Mouse (Mus musculus) ES-Bruce4 (cell line): ENCODE results near the gene 2310057M21Rik. TPM values are rescaled to one million over a fixed set of nuclear protein-coding genes. Genes with fewer than 3 reads are reported as not detected.

Source experiments
- H3K27ac ChIP-seq: 2 replicates; pipeline ENCODE4 v1.5.1; 2012; ENCODE audit warnings: low read length, inconsistent platforms; ENCODE audit not compliant: insufficient read depth
- H3K27me3 ChIP-seq: 2 replicates; pipeline ENCODE4 v1.6.1; 2012; ENCODE audit warnings: mild to moderate bottlenecking, low read length, inconsistent platforms; ENCODE audit not compliant: control insufficient read depth, poor library complexity, insufficient read depth, severe bottlenecking
- H3K36me3 ChIP-seq: 2 replicates; pipeline ENCODE4 v1.6.1; 2012; ENCODE audit warnings: inconsistent platforms, mild to moderate bottlenecking, low read length, moderate library complexity; ENCODE audit not compliant: control insufficient read depth, poor library complexity, insufficient read depth, severe bottlenecking
- H3K4me1 ChIP-seq: one replicate; pipeline ENCODE4 v1.8.1; 2011; ENCODE audit warnings: low read length; ENCODE audit not compliant: control insufficient read depth, insufficient read depth
- H3K4me3 ChIP-seq: 2 replicates; pipeline ENCODE4 v1.5.1; 2011; ENCODE audit warnings: low read depth, mild to moderate bottlenecking, low read length
- H3K9ac ChIP-seq: 2 replicates; pipeline ENCODE4 v1.6.1; 2012; ENCODE audit warnings: low read depth, mild to moderate bottlenecking, inconsistent platforms; ENCODE audit not compliant: poor library complexity, severe bottlenecking
- H3K9me3 ChIP-seq: replicated peaks from 2 replicates; pipeline ENCODE4 v1.6.1; 2012; ENCODE audit warnings: mild to moderate bottlenecking, low read length, inconsistent platforms; ENCODE audit not compliant: control insufficient read depth, poor library complexity, insufficient read depth, severe bottlenecking
- CTCF ChIP-seq: IDR thresholded peaks from one replicate; pipeline ENCODE4 v1.8.1; 2011; ENCODE audit warnings: low read depth, low read length
- EP300 ChIP-seq: IDR thresholded peaks from 2 replicates; pipeline ENCODE4 v1.6.1; 2011; ENCODE audit warnings: low read depth, low read length; ENCODE audit not compliant: insufficient read depth
- POLR2A ChIP-seq: IDR thresholded peaks from one replicate; pipeline ENCODE4 v1.8.1; 2011; ENCODE audit warnings: low read length; ENCODE audit not compliant: insufficient read depth
- polyA plus RNA-seq: library from polyadenylated mRNA; stranded (reverse); fragments of >200 nt; gene quantifications from 2 replicates; pipeline ENCODE4 v1.2.4, GENCODE M21; 2011; ENCODE audit warnings: low read depth; ENCODE audit not compliant: missing spikeins, insufficient read depth, insufficient read length

Gene 2310057M21Rik
- polyA plus RNA-seq, 1 experiment, result 23.8 TPM

- Histone ChIP-seq H3K4me1 (no peaks in the 10 kb centered on the region), H3K9ac (no peak overlapping the region), H3K36me3 (no peaks in the 10 kb centered on the region), H3K4me3 (no peak overlapping the region), H3K9me3 (no peaks in the 10 kb centered on the region), H3K27ac (no peak overlapping the region), H3K27me3 (no peaks in the 10 kb centered on the region)
- TF ChIP-seq CTCF (no peak), EP300 (no peak), POLR2A (no peak)
These were observed 1.6 kb upstream of the 2310057M21Rik start for GRCm38 (mm10) chr7:131364131-131364530.

- peak overlapping the region; percentile 79 for H3K4me3 ChIP-seq
- no peaks in the 10 kb centered on the region for H3K27me3 ChIP-seq
These were observed 317 bp downstream of the 2310057M21Rik start for GRCm38 (mm10) chr7:131362269-131362614.

GRCm38 (mm10) chr7:131356105-131356504 is 6.5 kb downstream of the 2310057M21Rik start:
- TF ChIP-seq EP300, result no peak
- TF ChIP-seq CTCF, result no peak
- no peak for TF ChIP-seq POLR2A
- peaks cover 31% of the 10 kb centered on the region for H3K36me3 ChIP-seq
- H3K4me1 ChIP-seq, result no peaks in the 10 kb centered on the region
- no peak overlapping the region for H3K27ac ChIP-seq
- H3K27me3 ChIP-seq, result no peaks in the 10 kb centered on the region
- no peaks in the 10 kb centered on the region for H3K9me3 ChIP-seq
- no peak overlapping the region for H3K9ac ChIP-seq
- H3K4me3 ChIP-seq, result no peak overlapping the region

More at GRCm38 (mm10) chr7:131362269-131362614, 317 bp downstream of the 2310057M21Rik start:
- no peak for TF ChIP-seq CTCF
- no peak for TF ChIP-seq EP300
- TF ChIP-seq POLR2A, result no peak
- H3K36me3 ChIP-seq, result peaks cover 5% of the 10 kb centered on the region
- H3K4me1 ChIP-seq, result no peaks in the 10 kb centered on the region
- no peaks in the 10 kb centered on the region for H3K9me3 ChIP-seq
- H3K27ac ChIP-seq, result 0 out of 2 replicates have a peak overlapping the region, but pooled peaks have one; percentile 19
- H3K9ac ChIP-seq, result peak overlapping the region; percentile 80

GRCm38 (mm10) chr7:131345856-131346541 is 16.6 kb downstream of the 2310057M21Rik start:
- Histone ChIP-seq H3K36me3 (peaks cover 28% of the 10 kb centered on the region), H3K27ac (no peak overlapping the region), H3K27me3 (no peaks in the 10 kb centered on the region), H3K9ac (no peak overlapping the region), H3K9me3 (no peaks in the 10 kb centered on the region), H3K4me3 (no peak overlapping the region), H3K4me1 (no peaks in the 10 kb centered on the region)
- TF ChIP-seq CTCF (no peak), POLR2A (no peak), EP300 (no peak)

GRCm38 (mm10) chr7:131337502-131338068 is 25.0 kb downstream of the 2310057M21Rik start:
- Histone ChIP-seq H3K9me3 (no peaks in the 10 kb centered on the region), H3K9ac (no peak overlapping the region), H3K4me1 (no peaks in the 10 kb centered on the region), H3K4me3 (no peak overlapping the region), H3K36me3 (0 out of 2 replicates have a peak, but pooled peaks cover 2% of the 10 kb centered on the region), H3K27me3 (no peaks in the 10 kb centered on the region), H3K27ac (no peak overlapping the region)
- TF ChIP-seq CTCF, result no peak
- no peak for TF ChIP-seq POLR2A
- no peak for TF ChIP-seq EP300

- no peaks in the 10 kb centered on the region for H3K4me1 ChIP-seq
- H3K36me3 ChIP-seq, result no peaks in the 10 kb centered on the region
- no peaks in the 10 kb centered on the region for H3K9me3 ChIP-seq
- H3K4me3 ChIP-seq, result no peak within 1 kb of the TSS
- H3K9ac ChIP-seq, result no peak within 1 kb of the TSS
- no peak for TF ChIP-seq POLR2A
- no peak for TF ChIP-seq EP300
- no peak for TF ChIP-seq CTCF
- no peaks in the 10 kb centered on the region for H3K27me3 ChIP-seq
- H3K27ac ChIP-seq, result no peak within 1 kb of the TSS
These were observed 29.0 kb downstream of the 2310057M21Rik start, which contains the start of gene Fam24a for GRCm38 (mm10) chr7:131333564-131333963. Fam24a (plus strand) TSS chr7:131333864.
